Mouse (Mus musculus): ENCODE data around the gene Gas6.

GRCm38 (mm10) chr8:13471484-13471883 is 22.8 kb downstream of the Gas6 start:
- TF ChIP-seq ZNF384 (IDR thresholded peaks at IDR 0.05; ENCODE audit: low read depth, low read length) (no peak), MAFK (IDR thresholded peaks at IDR 0.05; ENCODE audit: insufficient read depth, low read depth, low read length) (no peak), CHD2 (IDR thresholded peaks at IDR 0.05; ENCODE audit: low read depth, low read length) (no peak), ZC3H11A (IDR thresholded peaks at IDR 0.05; ENCODE audit: borderline replicate concordance, low read depth, low read length) (no peak)

Data from ES-E14 (cell line).